Mouse (Mus musculus): Measurements from ENCODE around the gene Pold1.

The Pold1 gene

GRCm38 (mm10) chr7:44581637-44582036 is 33.0 kb upstream of the Pold1 start:
- no peak for DNase-seq (ENCODE audit: low spot score in 2 of 2)

GRCm38 (mm10) chr7:44576333-44576844 is 27.7 kb upstream of the Pold1 start:
- DNase-seq (ENCODE audit: low spot score in 2 of 2): no peak

- DNase-seq (ENCODE audit: low spot score in 2 of 2): no peak
Observed at GRCm38 (mm10) chr7:44572956-44573484, 24.4 kb upstream of the Pold1 start.

GRCm38 (mm10) chr7:44572213-44572701 is 23.6 kb upstream of the Pold1 start, which contains the start of gene Napsa:
Gene Napsa (plus strand): TSS chr7:44572380.
- DNase-seq (ENCODE audit: low spot score in 2 of 2): peak; percentile 46 to 79

GRCm38 (mm10) chr7:44571811-44572210 is 23.2 kb upstream of the Pold1 start:
- no peak for DNase-seq (ENCODE audit: low spot score in 2 of 2)

- no peak for DNase-seq (ENCODE audit: low spot score in 2 of 2)
Observed at GRCm38 (mm10) chr7:44570989-44571388, 22.3 kb upstream of the Pold1 start.

- DNase-seq (ENCODE audit: low spot score in 2 of 2): no peak
Observed at GRCm38 (mm10) chr7:44568803-44569202, 20.2 kb upstream of the Pold1 start.

GRCm38 (mm10) chr7:44565414-44565813 is 16.8 kb upstream of the Pold1 start:
- DNase-seq (ENCODE audit: low spot score in 2 of 2): no peak

- no peak for DNase-seq (ENCODE audit: low spot score in 2 of 2)
Observed at GRCm38 (mm10) chr7:44564486-44564885, 15.8 kb upstream of the Pold1 start.

- no peak for DNase-seq (ENCODE audit: low spot score in 2 of 2)
Observed at GRCm38 (mm10) chr7:44563284-44563683, 14.6 kb upstream of the Pold1 start.

- peak; percentile 73 to 87 for DNase-seq (ENCODE audit: low spot score in 2 of 2)
Observed at GRCm38 (mm10) chr7:44560435-44561400, 12.1 kb upstream of the Pold1 start.

- no peak for DNase-seq (ENCODE audit: low spot score in 2 of 2)
Observed at GRCm38 (mm10) chr7:44557629-44558028, 9.0 kb upstream of the Pold1 start.

- peak; percentile 90 to 98 for DNase-seq (ENCODE audit: low spot score in 2 of 2)
Observed at GRCm38 (mm10) chr7:44553826-44554225, 5.2 kb upstream of the Pold1 start, which contains the start of gene Nr1h2. Gene Nr1h2 (minus strand): TSS chr7:44553951.

- peak; percentile 81 to 94 for DNase-seq (ENCODE audit: low spot score in 2 of 2)
Observed at GRCm38 (mm10) chr7:44553196-44553764, 4.6 kb upstream of the Pold1 start.

GRCm38 (mm10) chr7:44552141-44552908 is 3.7 kb upstream of the Pold1 start:
- DNase-seq (ENCODE audit: low spot score in 2 of 2): no peak

GRCm38 (mm10) chr7:44551731-44552130 is 3.1 kb upstream of the Pold1 start:
- DNase-seq (ENCODE audit: low spot score in 2 of 2): no peak

- no peak for DNase-seq (ENCODE audit: low spot score in 2 of 2)
Observed at GRCm38 (mm10) chr7:44551301-44551700, 2.7 kb upstream of the Pold1 start.

- no peak for DNase-seq (ENCODE audit: low spot score in 2 of 2)
Observed at GRCm38 (mm10) chr7:44550409-44550678, 1.7 kb upstream of the Pold1 start.

- no peak for DNase-seq (ENCODE audit: low spot score in 2 of 2)
Observed at GRCm38 (mm10) chr7:44549621-44550408, 1.2 kb upstream of the Pold1 start.

- DNase-seq (ENCODE audit: low spot score in 2 of 2): peak in 1 of 2 experiments; percentile 51
Observed at GRCm38 (mm10) chr7:44547725-44548124, 924 bp downstream of the Pold1 start.

GRCm38 (mm10) chr7:44547041-44547440 is 1.6 kb downstream of the Pold1 start:
- DNase-seq (ENCODE audit: low spot score in 2 of 2): peak in 1 of 2 experiments; percentile 44
